Mouse (Mus musculus) liver, embryonic 16.5 days (tissue): ENCODE measurements around the gene Agl. TPM values are rescaled to one million over a fixed set of nuclear protein-coding genes. Genes with fewer than 3 reads are reported as not detected.
A peak's percentile ranks its signal among the peaks of the same experiment; 100 is the strongest.

Source experiments
- ATAC-seq: fragments of 200-750 bp; cut with Nextera tagmentation; 2 replicates; pipeline ENCODE4 v1.8.0; 2017; ENCODE audit warnings: low read depth, mild to moderate bottlenecking, moderate number of reproducible peaks, moderate library complexity
- H3K27ac ChIP-seq: fragments of 300-500 bp; sonication (generic); 2 replicates; pipeline ENCODE4 v1.5.1; 2014; ENCODE audit warnings: mild to moderate bottlenecking, low read length
- H3K27me3 ChIP-seq: fragments of 300-500 bp; sonication (generic); 2 replicates; pipeline ENCODE4 v1.6.1; 2014; ENCODE audit warnings: low read depth, low read length, mixed read lengths; ENCODE audit not compliant: control insufficient read depth, insufficient read depth
- H3K36me3 ChIP-seq: fragments of 300-500 bp; sonication (generic); 2 replicates; pipeline ENCODE4 v1.6.1; 2014; ENCODE audit warnings: mild to moderate bottlenecking; ENCODE audit not compliant: control insufficient read depth, insufficient read depth
- H3K4me1 ChIP-seq: fragments of 300-500 bp; sonication (generic); 2 replicates; pipeline ENCODE4 v1.6.1; 2014; ENCODE audit warnings: low read depth, low read length, mixed read lengths; ENCODE audit not compliant: control insufficient read depth
- H3K4me2 ChIP-seq: fragments of 300-500 bp; sonication (generic); 2 replicates; pipeline ENCODE4 v1.6.1; 2014; ENCODE audit warnings: low read depth, low read length, mixed read lengths
- H3K4me3 ChIP-seq: fragments of 300-500 bp; sonication (generic); 2 replicates; pipeline ENCODE4 v1.5.1; 2014; ENCODE audit warnings: low read depth, mild to moderate bottlenecking, low read length
- H3K9ac ChIP-seq: fragments of 300-500 bp; sonication (generic); 2 replicates; pipeline ENCODE4 v1.6.1; 2014; ENCODE audit warnings: low read depth, low read length
- H3K9me3 ChIP-seq: fragments of 300-500 bp; sonication (generic); replicated peaks from 2 replicates; pipeline ENCODE4 v1.6.1; 2016; ENCODE audit warnings: low read length; ENCODE audit not compliant: control insufficient read depth
- WGBS: fragments of 180-500 bp; shearing (Covaris S2); extraction: QIAGEN DNeasy Blood & Tissue Kit; methylation state at CpG from one replicate; pipeline ENCODE4 v1.1.7; 2014; ENCODE audit not compliant: insufficient replicate concordance; 5-methylcytosine and 5-hydroxymethylcytosine counted together
- polyA plus RNA-seq: library from polyadenylated mRNA; unstranded; fragments of >200 nt; fragmentation: Nextera tagmentation; extraction: Ambion mirVana; gene quantifications from 2 replicates; pipeline ENCODE4 v1.2.1, GENCODE M21; 2015

Agl gene
- polyA plus RNA-seq, result 14.3 and 19.6 TPM in 2 replicates

GRCm38 (mm10) chr3:116807811-116808506, at the start of gene Agl:
Gene Agl, minus strand, starts transcription at chr3:116808166.
- H3K27me3 ChIP-seq, result no peaks in the 10 kb centered on the region
- no peaks in the 10 kb centered on the region for H3K9me3 ChIP-seq
- peak within 1 kb of the TSS; percentile 86 for H3K27ac ChIP-seq
- peaks cover 4% of the 10 kb centered on the region for H3K4me1 ChIP-seq
- peak within 1 kb of the TSS; percentile 75 for H3K4me3 ChIP-seq
- H3K9ac ChIP-seq, result peak within 1 kb of the TSS; percentile 77
- H3K4me2 ChIP-seq, result peak within 1 kb of the TSS; percentile 88
- H3K36me3 ChIP-seq, result no peaks in the 10 kb centered on the region
- WGBS, result under 1% methylated on average over 57 of the region's 57 CpGs
- peak; percentile 97 for ATAC-seq

GRCm38 (mm10) chr3:116857611-116858010, 49.6 kb upstream of the Agl start:
- Histone ChIP-seq H3K27ac (peak overlapping the region; percentile 23), H3K27me3 (no peaks in the 10 kb centered on the region), H3K4me1 (peaks cover 33% of the 10 kb centered on the region), H3K36me3 (no peaks in the 10 kb centered on the region), H3K9me3 (no peaks in the 10 kb centered on the region), H3K4me2 (no peak overlapping the region), H3K4me3 (no peak overlapping the region), H3K9ac (no peak overlapping the region)
- no peak for ATAC-seq
- WGBS, result 25% methylated on average over 6 of the region's 6 CpGs

DNA sequence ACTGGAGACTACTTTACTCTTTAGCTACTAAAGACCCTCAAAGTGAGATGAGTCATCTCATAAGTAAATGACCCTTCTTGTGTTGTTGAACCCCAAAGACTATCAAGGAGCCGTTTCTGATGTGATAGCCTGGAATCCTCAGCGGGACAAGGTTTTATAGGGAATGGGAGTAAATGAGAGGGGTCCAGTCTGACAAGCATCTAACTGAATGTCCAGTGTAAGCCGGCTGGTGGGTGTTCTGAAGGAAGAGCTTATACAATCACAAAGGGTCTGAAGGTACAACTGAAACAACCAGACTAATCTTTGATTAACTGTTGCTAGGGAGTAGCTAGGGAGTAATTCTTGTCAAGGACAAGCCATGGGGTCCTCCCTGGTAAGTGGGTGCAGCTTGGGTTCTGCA, 44.5 kb upstream of the Agl start:
- WGBS, result 61% methylated on average over 3 of the region's 3 CpGs
- no peak overlapping the region for H3K27ac ChIP-seq
- no peak for ATAC-seq

DNA sequence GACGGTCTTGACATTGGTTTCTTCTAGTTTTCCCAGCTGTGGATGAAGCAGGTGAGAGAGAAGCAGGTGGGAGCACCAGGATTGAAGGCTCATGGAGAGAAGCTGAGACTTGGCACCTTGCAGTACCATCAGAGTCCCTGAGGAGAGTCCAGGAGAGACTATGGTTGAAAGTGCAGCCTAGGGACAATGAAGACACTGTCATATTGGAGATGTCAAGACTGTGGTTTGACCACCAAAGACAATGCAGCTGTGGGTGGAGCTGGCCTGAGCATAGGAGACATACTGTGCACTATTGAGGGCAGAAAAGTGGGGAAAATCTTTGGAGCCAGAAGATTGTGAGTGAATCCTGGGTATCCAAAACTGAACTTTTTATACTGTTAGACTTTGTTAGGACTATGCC, 42.4 kb upstream of the Agl start:
- Histone ChIP-seq H3K4me1 (peaks cover 11% of the 10 kb centered on the region), H3K4me3 (no peak overlapping the region), H3K27ac (no peak overlapping the region), H3K4me2 (no peak overlapping the region), H3K9ac (no peak overlapping the region), H3K27me3 (no peaks in the 10 kb centered on the region), H3K9me3 (no peaks in the 10 kb centered on the region), H3K36me3 (no peaks in the 10 kb centered on the region)
- 73% methylated on average over 1 of the region's 1 CpGs for WGBS
- no peak for ATAC-seq

More for the DNA sequence above, 44.5 kb upstream of the Agl start:
- no peak overlapping the region for H3K4me2 ChIP-seq
- no peaks in the 10 kb centered on the region for H3K27me3 ChIP-seq
- H3K9ac ChIP-seq, result no peak overlapping the region
- H3K9me3 ChIP-seq, result no peaks in the 10 kb centered on the region
- no peak overlapping the region for H3K4me3 ChIP-seq
- no peaks in the 10 kb centered on the region for H3K36me3 ChIP-seq
- peaks cover 9% of the 10 kb centered on the region for H3K4me1 ChIP-seq

DNA sequence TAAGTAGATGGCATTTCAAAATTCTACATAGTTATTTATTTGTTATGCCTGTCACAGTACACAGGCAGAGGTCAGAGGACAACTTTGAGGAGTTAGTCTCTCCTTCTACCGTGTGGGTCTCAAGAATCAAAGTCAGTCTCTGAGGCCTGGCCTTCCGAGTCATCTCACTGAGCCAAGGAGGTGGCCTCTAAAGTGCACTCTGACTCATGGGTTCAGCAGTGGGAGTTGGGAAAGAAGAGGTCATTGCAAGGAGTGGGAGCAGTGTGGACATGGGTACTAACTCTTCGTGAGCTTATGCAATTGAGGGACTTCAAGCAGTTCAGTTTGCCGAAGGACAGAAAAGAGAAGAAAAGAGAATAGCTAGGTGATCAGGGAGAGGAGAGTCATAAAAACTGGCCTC, 41.0 kb upstream of the Agl start:
- H3K4me1 ChIP-seq, result peaks cover 17% of the 10 kb centered on the region
- no peak for ATAC-seq
- no peak overlapping the region for H3K9ac ChIP-seq
- H3K4me3 ChIP-seq, result no peak overlapping the region
- H3K27ac ChIP-seq, result no peak overlapping the region
- H3K9me3 ChIP-seq, result no peaks in the 10 kb centered on the region
- H3K27me3 ChIP-seq, result no peaks in the 10 kb centered on the region
- WGBS, result 60% methylated on average over 4 of the region's 4 CpGs
- no peaks in the 10 kb centered on the region for H3K36me3 ChIP-seq
- no peak overlapping the region for H3K4me2 ChIP-seq

DNA sequence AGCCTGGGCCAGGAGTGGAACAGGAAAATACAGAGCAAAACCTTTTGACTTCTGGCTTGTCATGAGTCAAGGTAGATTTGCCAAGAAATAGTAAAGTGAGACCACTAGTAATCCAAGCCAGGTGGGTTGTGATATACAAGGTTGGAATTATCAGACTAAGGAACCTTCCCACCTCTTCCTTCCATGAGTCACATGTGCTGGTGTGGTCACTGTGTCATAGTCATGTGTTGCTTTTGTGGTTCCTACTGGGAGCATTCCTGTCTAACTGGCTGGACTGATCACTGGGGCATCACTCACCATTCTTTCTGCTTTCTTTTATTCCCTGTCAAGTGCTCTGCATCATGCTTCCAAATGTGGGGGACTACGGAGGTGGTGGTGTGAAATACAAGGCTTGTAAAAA, 40.1 kb upstream of the Agl start:
- Histone ChIP-seq H3K4me1 (peaks cover 17% of the 10 kb centered on the region), H3K4me2 (no peak overlapping the region), H3K27me3 (no peaks in the 10 kb centered on the region), H3K27ac (no peak overlapping the region), H3K4me3 (no peak overlapping the region), H3K9me3 (no peaks in the 10 kb centered on the region), H3K9ac (no peak overlapping the region), H3K36me3 (no peaks in the 10 kb centered on the region)
- no peak for ATAC-seq
- WGBS, result 96% methylated on average over 1 of the region's 1 CpGs

DNA sequence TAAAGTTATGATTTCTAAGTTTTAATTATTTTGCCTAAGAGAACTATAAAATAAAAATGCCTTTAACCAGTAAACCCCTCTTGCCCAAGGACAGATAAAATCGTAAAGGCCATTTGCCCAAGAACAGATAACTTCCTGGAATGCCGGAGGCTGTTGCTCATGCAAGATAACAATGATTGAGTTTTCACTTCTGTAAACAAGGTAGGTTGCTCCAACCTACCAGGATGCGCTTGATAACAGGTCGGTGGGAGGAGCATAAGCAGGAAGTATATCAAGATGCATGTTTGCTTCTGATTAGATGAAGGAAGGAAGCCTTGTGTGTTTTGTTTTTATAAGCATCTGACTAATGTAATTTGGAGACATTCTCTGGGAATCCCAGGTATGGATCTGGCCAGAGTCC, 38.1 kb upstream of the Agl start:
- Histone ChIP-seq H3K4me2 (no peak overlapping the region), H3K36me3 (no peaks in the 10 kb centered on the region), H3K9ac (no peak overlapping the region), H3K4me1 (peaks cover 17% of the 10 kb centered on the region), H3K27ac (no peak overlapping the region), H3K27me3 (no peaks in the 10 kb centered on the region), H3K9me3 (no peaks in the 10 kb centered on the region), H3K4me3 (no peak overlapping the region)
- 17% methylated on average over 4 of the region's 4 CpGs for WGBS
- ATAC-seq, result peak; percentile 78

- Histone ChIP-seq H3K36me3 (no peaks in the 10 kb centered on the region), H3K4me1 (peaks cover 17% of the 10 kb centered on the region), H3K27me3 (no peaks in the 10 kb centered on the region), H3K9me3 (no peaks in the 10 kb centered on the region), H3K4me2 (no peak overlapping the region), H3K4me3 (no peak overlapping the region), H3K27ac (0 out of 2 replicates have a peak overlapping the region, but pooled peaks have one; percentile 7), H3K9ac (no peak overlapping the region)
- ATAC-seq, result no peak; the same call in 1 of the 2 replicates
- 70% methylated on average over 10 of the region's 10 CpGs for WGBS
These were observed 37.1 kb upstream of the Agl start for GRCm38 (mm10) chr3:116844880-116845579.

GRCm38 (mm10) chr3:116841311-116841710, 33.3 kb upstream of the Agl start:
- H3K9me3 ChIP-seq, result no peaks in the 10 kb centered on the region
- no peak for ATAC-seq
- H3K36me3 ChIP-seq, result no peaks in the 10 kb centered on the region
- H3K4me3 ChIP-seq, result no peak overlapping the region
- no peaks in the 10 kb centered on the region for H3K27me3 ChIP-seq
- H3K4me2 ChIP-seq, result no peak overlapping the region
- H3K27ac ChIP-seq, result no peak overlapping the region
- 74% methylated on average over 2 of the region's 2 CpGs for WGBS
- peaks cover 15% of the 10 kb centered on the region for H3K4me1 ChIP-seq
- H3K9ac ChIP-seq, result no peak overlapping the region
